Mouse (Mus musculus): ENCODE data around the gene 3110082I17Rik. TPM values are rescaled to one million over a fixed set of nuclear protein-coding genes. Genes with fewer than 3 reads are reported as not detected.
"Not testable (repeated sequence)": the region's sequence is repeated elsewhere in the genome, so short reads cannot be mapped to it uniquely, and the experiment has no call there.

Gene 3110082I17Rik
- total RNA-seq, 2 experiments from 2014 or later: 11.9 to 12.3 TPM

DNA sequence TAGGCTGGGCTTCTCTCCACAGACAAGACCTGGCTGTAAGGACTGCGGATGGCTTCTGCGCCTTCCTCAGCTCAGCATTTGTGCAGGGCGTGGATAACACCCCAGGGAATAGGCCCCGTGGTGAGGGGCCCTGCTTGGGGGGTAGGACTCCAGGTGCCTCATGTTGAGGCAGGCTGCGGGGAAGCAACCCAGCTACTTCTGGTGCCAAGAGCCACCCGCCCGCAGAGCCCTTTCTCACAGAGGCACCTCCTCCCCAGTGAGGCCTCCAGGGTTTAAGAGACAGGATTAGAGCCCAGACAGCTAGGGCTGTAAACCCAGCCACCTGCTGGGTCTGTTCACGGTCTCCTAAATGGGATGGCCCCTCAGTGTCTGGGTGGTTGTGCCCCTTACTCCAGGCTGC lies 108.7 kb downstream of the 3110082I17Rik start:
- DNase-seq: no peak

DNA sequence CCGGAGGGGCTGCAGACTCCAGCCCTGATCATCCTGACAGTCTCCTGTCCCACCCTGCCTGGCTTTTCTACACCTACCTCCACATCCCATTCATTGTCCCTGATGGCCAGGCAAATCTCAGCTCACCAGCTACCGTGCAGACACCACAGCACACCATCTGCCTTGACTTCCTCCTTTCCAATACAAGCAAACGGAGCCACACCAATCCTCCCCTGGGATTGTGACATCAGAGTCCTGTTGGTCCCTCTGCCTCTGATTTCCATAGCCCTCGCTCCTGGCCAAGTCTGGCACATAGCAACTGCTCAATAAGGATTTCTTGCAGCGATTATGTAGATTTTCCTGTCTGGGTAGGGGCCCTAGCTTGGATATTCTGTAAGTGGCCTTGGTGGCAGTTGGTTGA lies 109.2 kb downstream of the 3110082I17Rik start, which contains the start of gene Cox19:
Gene Cox19, minus strand, starts transcription at position 285 of the 400 bp plus-strand sequence.
- no peak for DNase-seq

DNA sequence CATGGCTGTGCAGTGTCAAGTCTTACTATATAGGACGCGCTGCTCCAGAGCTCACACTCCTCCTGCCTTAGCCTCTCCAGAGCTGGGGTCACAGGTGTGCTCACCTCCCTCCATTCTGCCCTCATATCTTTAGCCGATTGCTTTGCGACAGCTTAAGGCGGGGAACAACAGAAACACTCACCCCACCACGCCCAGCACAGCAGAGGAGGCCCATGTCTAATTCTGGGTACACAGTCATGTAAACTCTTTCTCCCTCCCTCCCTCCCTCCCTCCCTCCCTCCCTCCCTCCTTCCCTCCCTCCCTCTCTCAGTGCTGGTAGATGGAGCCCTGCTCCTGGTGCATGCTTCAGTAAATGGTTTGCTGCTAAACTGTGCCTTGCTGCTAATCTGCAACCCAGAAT lies 110.6 kb downstream of the 3110082I17Rik start:
- DNase-seq: no peak

DNA sequence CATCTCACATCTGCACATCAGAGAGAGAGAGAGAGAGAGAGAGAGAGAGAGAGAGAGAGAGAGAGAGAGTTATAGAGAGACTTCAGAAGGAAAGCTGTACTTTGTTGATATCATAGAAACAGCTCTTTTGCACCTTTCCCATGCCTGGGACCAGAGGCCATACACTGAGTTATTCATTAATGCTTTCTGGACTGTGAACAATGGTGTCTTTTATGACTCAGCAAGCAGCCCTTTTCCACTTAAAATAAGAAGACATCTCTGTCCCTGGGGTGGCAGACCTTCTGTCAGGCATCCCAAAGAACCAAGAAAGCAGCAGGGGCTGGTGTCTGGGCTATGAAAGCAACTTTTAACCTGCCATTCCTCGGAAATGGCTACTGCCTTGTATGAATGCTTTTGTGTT lies 113.1 kb downstream of the 3110082I17Rik start:
- no peak for DNase-seq

DNA sequence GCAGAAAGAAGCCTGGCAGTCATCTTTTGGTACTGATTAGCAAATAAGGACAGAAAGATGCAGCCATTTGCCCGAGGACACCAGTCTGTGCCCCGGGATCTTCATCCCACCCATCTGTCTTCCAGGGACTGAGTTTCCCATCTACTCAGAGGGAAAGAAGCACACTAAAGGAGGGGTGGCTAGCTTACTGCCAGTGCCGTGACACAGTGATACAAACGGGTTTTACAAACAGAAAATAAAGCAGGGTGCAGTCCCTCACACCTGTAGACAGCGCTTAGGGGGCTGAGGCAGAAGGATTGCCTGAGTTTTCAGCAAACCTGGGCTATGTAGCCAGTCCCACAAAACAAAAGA lies 115.0 kb downstream of the 3110082I17Rik start:
- DNase-seq: no peak

DNA sequence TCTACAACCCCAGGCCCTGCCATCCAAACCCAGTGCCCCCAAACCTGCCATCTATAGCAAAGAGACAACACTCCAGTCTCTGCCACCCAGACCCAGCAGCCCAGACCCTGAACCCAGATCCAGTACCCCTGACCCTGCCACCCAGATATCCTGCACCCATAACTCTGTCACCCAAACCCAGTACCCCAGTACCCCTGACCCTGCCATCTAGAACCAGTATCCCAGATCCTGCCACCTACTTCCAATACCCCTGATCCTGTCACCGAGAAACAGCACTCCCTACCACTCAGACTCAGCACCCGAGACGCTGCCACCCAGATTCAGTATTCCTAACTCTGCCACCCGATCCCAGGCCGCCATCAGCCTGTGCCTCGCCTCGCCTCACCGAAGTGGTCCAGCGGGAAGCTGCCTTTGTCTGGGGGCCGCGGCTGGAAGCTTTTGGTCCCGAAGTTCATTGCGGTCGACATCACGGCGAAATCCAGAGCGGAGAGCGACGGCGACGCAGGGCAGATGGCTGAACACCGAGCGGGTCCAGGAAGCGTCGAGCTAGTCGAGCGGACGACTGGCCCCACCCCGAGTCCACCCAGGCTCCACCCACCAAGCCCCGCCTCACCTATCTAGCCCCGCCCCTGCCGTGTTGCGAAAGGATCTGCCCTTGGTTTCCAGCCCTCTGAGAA lies 115.5 kb downstream of the 3110082I17Rik start:
- DNase-seq: peak; percentile 97 to 98

DNA sequence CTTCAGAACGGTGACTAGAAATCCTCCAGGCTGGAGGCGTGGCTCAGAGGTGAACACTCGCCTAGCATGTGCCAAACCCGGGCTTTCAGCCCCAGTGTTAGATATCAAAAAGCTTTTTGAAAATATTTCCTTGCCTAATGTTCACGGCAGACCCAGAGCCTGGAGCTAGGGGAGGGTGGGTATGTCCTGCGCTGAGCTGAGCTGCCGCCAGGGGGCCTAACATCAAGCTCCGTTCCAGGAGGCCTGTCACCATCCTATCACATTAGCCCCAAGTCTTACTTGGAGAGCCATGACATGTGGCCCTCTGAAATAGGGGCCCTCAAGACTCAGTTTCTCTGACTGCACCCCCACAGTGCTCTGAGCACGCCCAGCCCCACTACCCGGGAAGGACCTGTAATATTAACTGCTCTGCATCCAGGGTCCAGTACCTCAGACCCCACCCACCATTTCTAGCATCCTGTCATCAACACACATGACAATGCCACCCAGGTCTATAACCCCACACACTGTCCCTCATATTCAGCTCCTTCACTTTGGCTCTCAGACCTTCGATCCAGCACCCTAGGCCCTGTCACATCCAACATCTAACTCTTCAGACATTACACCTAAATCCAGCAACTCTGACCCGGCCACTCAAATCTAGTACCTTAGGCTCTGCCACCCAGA lies 116.2 kb downstream of the 3110082I17Rik start:
- peak; percentile 80 to 89 for DNase-seq

DNA sequence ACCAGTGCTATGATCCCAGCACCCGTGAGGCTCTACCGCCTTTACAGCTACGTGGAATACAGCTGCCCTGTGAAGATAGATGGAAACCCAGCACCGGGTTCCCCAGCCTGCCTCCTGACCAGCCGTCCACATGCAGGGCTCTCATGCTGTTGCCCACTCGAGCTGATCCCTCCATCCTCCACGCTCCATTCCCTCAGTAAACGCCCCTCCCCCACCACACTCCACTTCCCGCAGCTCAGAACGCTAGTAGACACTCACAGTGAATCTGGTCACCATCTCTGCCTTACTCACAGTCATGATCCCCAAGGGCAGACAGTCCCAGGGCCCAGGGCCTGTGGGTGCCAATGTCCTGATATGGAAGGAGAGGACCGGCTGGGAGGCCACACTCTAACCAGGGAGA lies 121.4 kb downstream of the 3110082I17Rik start:
- DNase-seq: no peak

DNA sequence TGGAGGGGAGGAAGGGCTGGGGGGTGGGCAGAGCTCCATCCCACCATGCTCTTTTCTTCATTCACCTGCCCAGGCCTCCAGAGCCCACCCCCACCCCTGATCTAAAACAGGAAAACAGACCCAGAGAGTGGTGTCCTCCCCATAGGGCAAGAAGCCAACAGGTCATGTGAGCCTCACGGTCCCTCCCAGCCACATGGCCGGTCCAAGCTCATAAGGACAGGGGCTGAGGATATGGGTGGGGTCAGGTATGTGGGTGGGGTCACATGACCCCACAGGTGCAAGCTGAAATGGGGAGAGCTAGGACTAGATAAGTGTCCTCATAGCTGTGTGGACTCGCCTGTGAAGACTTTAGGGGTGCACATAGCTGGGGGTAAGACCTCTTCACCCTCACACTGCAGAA lies 121.9 kb downstream of the 3110082I17Rik start:
- no peak for DNase-seq

DNA sequence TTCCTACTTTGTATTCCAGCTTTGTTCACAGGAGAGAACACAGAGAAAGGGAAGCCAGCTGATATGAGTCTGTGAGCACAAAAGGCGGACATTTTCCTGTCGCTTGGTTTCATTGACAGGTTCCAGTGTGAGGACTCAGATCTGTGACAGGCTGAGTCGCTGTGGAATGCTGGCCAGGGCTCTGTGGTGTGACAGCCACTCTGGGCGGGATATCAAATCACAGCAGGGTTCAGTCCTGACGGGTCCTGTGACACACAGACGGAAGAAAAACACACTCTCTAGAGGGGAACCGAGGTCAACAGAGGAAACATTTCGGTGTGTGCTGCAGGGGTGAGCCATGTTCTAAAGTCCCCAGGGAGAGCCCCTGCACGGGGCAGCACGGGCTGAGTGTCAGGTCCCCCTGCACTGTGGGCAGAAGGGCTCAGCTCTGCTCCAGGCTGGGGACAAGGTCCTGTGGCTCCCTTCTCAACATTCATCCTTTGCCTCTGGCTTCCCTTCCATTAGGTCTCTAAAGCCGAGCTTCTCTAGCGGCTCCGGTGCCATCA lies 122.4 kb downstream of the 3110082I17Rik start:
- no peak for DNase-seq

DNA sequence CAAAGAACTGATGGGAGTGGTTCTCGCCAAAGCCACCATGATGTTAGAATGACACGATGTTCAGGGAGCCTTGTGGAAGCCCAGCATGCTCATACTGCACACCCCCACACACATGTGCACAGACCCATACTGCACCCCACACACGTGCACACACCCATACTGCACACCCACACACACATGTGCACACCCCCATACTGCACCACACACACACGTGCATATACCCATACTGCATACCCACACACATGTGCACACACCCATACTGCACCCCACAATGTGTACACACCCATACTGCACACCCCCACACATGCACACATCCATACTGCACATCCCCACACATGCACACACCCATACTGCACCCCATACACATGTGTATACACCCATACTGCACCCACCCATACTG lies 124.7 kb downstream of the 3110082I17Rik start:
- no peak for DNase-seq

DNA sequence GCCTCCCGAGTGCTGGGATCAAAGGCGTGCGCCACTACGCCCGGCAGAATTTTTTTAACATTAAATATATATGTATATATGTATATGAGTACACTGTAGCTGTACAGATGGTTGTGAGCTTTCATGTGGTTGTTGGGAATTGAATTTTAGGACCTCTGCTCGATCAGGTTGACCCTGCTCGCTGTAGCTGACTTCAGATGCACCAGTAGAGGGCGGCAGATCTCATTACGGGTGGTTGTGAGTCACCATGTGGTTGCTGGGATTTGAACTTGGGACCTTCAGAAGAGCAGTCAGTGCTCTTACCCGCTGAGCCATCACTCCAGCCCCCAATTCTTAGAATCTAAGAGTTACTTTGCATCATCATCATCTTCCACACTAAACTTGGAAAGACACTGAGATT lies 125.9 kb downstream of the 3110082I17Rik start:
- DNase-seq: not testable (repeated sequence)

DNA sequence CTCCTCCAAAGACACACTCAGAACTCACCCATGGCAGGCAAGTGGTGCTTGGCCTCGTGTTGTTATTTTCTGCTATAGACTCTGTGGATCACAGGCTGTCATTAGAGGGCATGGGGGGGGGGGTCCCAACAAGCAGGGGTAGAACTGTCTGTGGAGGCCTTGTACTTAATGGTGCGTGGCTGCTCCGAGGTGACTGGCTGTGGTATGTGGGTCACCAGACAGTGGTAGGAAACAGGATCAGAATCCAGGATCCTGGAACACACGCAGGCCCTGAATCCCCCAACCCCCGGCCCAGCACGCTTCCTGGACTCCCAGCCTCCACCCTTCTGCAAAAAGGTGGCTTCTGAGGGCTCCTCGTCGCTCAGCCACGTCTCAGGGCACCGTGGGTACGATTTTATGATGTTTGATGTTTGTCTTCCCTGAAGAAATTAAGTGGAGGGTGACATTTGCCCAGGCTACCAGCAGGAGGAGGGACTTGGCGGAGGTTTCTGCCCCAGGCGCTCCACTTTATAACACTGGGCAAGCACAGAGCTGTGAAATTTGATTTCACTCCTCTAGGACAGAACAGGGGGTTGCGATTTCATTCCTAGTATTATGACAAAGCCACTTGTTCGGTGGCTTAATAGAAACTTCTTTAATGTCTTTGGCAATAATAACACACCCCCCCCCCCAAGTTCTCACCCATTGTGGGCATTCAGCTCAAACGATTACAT lies 126.9 kb downstream of the 3110082I17Rik start:
- DNase-seq: no peak

DNA sequence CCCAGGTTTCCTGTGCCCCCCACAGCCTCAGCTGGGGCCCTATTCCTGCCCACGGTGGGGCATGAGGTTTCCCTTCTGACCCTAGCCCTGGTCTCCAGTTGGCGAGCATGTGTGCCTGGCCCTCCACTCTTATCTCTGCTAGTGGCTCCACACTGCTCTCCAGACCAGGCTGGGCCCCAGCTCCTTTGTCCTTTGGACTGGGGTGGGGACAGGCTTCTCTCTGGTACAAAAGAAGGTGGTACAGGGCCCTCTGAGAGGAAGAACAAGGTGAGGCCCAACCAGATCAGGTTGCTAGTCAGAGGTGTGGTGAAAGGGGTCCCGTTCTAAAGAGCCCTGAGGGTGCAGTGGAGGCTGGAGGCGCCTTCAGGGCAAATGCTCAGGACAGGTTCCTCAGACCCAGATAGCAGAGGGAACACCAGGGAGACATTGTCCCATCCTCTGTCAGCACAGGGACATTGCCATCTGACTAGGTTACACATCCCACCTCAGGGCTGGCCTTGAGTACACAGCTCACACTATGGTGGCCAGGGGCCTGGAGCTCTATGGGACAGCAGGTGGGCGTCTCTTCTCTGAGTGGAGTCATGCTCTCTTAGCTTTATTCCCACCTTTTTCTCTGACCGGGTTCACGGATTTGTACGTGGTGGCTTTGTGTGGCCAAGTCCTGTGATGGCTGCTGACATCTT lies 127.6 kb downstream of the 3110082I17Rik start:
- no peak for DNase-seq

DNA sequence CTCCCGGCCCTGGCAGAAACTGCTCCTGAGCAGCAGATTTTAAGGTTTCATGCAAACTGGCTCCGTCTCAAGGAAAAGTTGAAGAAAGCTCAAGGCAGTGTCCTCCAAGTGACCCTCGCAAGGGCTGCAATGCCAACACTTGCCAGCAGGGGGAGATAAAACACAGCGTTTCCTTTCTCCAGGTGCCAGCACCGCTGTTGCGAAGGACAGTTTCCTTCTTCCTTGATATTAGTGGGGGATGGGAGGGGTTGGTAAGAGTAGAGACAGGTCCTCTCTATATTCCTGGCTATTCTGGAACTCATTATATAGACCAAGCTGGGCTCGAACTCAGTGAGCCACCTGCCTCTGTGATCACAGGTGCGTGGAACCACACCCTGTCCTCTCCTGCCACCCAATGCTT lies 128.6 kb downstream of the 3110082I17Rik start:
- peak; percentile 81 to 84 for DNase-seq

DNA sequence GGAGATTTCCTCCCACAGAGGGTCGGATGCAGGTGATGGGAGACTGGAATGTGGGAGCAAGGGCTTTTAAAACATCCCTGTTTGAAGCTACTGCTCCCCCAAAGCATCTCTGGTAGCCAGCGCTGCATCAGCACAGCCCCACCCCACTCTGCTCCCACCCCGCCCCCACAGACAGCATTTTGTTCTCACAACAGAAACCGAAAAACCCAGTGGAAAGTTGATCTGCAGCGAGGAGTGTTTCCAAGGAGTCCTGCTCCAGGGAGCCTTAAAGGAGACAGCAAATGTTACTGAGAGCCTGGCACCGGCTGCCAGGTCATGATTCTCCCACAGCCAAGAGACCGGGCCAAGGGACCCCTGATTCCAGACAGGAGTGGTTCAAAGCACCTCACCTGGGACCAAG lies 129.6 kb downstream of the 3110082I17Rik start:
- DNase-seq: no peak

DNA sequence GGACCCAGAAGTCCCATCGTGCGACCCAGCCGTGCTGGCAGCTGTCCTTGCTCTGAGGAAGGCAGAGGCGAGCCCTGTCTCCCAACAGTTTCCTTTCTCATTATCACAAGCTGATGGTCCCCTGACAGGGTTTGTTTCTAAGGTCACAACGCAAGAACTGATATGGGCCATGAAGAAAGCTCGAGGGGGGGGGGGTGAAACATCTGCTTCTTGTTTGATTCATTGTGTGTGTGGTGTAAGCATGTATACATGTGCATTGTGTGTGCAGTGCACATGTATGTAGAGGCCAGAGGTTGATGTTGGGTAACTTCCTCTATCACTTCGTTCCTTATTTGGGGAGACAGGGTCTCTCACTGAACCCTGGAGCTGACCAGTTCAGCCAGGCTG lies 132.7 kb downstream of the 3110082I17Rik start:
- no peak for DNase-seq

DNA sequence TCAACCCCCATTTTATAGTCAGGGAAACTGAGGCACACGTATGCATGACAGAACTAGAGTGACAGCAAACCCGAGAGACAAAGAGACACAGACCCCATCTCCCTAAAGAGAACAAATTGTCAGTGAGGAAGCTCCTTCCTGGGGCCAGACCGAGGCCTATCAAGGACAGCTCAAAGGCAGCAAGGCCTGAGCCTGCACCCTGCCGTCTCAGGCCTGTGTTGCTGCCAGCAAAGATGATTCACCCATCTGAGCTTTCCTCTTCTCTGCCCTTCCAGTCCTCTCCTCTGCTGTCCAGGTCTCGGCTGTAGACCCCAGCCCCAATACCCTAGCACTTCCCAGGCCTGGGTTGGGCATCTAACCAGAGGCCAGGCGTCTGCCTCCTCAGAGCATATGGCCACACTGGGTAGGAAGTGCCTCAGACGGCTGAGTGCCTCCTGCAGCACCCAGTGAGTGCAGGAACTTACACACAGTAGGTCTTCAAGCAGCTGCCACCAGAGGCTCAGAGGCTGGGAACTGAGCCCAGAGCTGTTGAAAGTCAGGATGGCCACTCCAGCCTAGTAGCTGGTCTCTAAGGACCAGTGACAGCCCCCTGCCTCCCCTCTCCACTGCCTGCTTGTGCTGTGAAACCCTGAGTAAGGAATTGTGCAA lies 133.2 kb downstream of the 3110082I17Rik start:
- DNase-seq: peak; percentile 50 to 52

DNA sequence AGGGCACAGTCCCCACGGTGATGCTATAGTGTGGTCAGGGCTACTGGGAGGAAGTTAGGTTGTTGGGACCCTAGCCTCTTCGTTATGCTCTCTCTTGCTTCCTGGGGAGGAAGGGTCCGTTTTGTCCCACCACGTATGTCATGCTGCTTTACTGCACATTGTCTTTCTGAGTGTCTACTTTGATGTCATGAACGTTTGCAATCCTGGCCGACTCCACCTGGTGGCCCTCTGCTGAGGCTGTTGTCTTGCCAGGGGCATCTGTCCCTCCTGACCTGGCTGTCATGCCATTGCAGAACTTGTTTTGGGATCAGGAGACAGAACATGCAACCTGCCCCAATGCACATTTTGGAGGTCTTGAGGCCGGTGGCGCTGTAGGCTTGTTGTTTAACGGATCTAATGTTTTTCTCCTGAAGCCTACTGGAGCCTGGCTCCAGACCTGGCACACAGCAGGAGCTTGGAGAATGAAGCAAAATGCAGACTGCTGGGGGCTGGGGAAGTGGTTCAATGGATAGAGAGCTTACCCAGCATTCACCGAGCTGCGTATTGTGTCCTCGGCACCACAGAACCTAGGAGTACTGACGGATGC lies 134.1 kb downstream of the 3110082I17Rik start:
- DNase-seq: no peak

DNA sequence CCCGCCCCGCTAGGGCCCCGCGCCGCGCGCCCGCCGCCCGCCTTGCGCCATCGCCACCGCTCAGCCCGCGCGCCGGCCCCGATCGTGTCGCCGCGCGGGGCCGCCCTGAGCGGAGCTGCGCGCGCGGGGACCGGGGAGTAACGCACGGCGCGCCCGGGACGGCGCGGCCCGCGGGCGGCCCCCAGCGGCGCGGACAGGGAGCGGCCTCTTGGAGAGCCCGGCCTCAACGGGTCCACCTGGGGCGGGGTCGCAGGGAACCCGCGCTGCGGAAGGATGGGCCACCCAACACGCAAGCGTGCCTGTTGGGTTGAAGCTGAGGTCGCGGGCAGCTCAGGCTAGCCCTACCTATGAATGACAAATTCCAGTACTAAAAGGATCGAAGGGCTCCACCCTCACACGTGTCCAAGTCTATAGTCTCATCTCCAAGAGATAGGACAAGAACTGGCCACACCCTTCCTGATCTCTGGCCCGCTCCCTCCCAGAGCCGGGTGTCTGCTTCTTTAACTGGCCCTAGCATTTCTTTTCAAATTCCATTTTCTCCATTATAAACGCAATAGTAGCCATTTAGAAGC lies 134.8 kb downstream of the 3110082I17Rik start, which contains the start of gene Adap1:
Gene Adap1, minus strand, starts transcription at position 228 of the 572 bp plus-strand sequence.
- DNase-seq: peak; percentile 60 to 83

All from adrenal gland, postnatal 36 days (tissue).